Mouse (Mus musculus) heart, adult 2 months (tissue): ENCODE measurements around the gene Klk6. TPM values are rescaled to one million over a fixed set of nuclear protein-coding genes. Genes with fewer than 3 reads are reported as not detected.
A peak's percentile ranks its signal among the peaks of the same experiment; 100 is the strongest.

Source experiments
- DNase-seq, 2 experiments: peaks; one replicate each; pipeline ENCODE4 v3.0.0; 2021
- H3K27ac ChIP-seq: fragments of 200-600 bp; 2 replicates; pipeline ENCODE4 v1.8.1; 2022
- H3K27me3 ChIP-seq: fragments of 200-500 bp; 2 replicates; pipeline ENCODE4 v1.6.1; 2012; ENCODE audit warnings: mild to moderate bottlenecking, low read length, inconsistent platforms, mixed read lengths; ENCODE audit not compliant: control insufficient read depth, insufficient read depth
- H3K36me3 ChIP-seq: fragments of 200-500 bp; 2 replicates; pipeline ENCODE4 v1.6.1; 2012; ENCODE audit warnings: low read length, inconsistent platforms; ENCODE audit not compliant: control insufficient read depth, insufficient read depth
- H3K4me1 ChIP-seq: fragments of 200-500 bp; 2 replicates; pipeline ENCODE4 v1.6.1; 2011; ENCODE audit warnings: low read length; ENCODE audit not compliant: control insufficient read depth, insufficient read depth
- H3K4me3 ChIP-seq: fragments of 200-600 bp; 2 replicates; pipeline ENCODE4 v1.8.1; 2022
- H3K79me2 ChIP-seq: fragments of 200-500 bp; replicated peaks from 2 replicates; pipeline ENCODE4 v1.6.1; 2012; ENCODE audit warnings: mild to moderate bottlenecking, inconsistent platforms, low read length, moderate library complexity, mixed read lengths; ENCODE audit not compliant: control insufficient read depth, insufficient read depth
- H3K9ac ChIP-seq: fragments of 200-500 bp; 2 replicates; pipeline ENCODE4 v1.6.1; 2012; ENCODE audit warnings: low read depth, mild to moderate bottlenecking, control low read depth, inconsistent platforms, low read length, mixed read lengths
- CTCF ChIP-seq: fragments of 200-600 bp; IDR thresholded peaks from 2 replicates; pipeline ENCODE4 v1.8.1; 2022; ENCODE audit warnings: antibody characterized with exemption, mild to moderate bottlenecking, moderate library complexity
- EP300 ChIP-seq: fragments of 200-500 bp; IDR thresholded peaks from 2 replicates; pipeline ENCODE4 v1.6.1; 2011; ENCODE audit warnings: low read depth, low read length, control low read depth; ENCODE audit not compliant: insufficient read depth
- POLR2A ChIP-seq: fragments of 200-500 bp; IDR thresholded peaks from 2 replicates; pipeline ENCODE4 v1.6.1; 2011; ENCODE audit warnings: mild to moderate bottlenecking, low read depth, low read length, control low read depth; ENCODE audit not compliant: insufficient read depth
- WGBS: fragments of 180-500 bp; shearing (Covaris S2); methylation state at CpG from one replicate; pipeline ENCODE4 v1.1.7; 2018; 5-methylcytosine and 5-hydroxymethylcytosine counted together
- intact Hi-C: fragments of 180-260 bp; cut with DNase I; formaldehyde crosslinking; loops from one replicate; pipeline ENCODE4 v1.15.1; 2025
- polyA plus RNA-seq: library from polyadenylated mRNA; depleted of rRNA; stranded (reverse); fragments of >200 nt; gene quantifications from 2 replicates; pipeline ENCODE4 v1.2.3, GENCODE M21; 2012
- total RNA-seq, 2 experiments: library from RNA; stranded (reverse); gene quantifications; 2 replicates each; pipeline ENCODE4 v1.2.3; 2021

The Klk6 gene
- total and polyA plus RNA-seq, 3 experiments = not detected

- no peak overlapping the region for H3K4me3 ChIP-seq
- intact Hi-C loops = loop anchor here (10.0 kb wide), 1 partner anchor 214 kb away; the partner anchor contains the start of gene Zfp719
- no peaks in the 10 kb centered on the region for H3K36me3 ChIP-seq
- no peak overlapping the region for H3K9ac ChIP-seq
- TF ChIP-seq EP300 = no peak
- peak; percentile 52 for TF ChIP-seq CTCF
- H3K27me3 ChIP-seq = no peaks in the 10 kb centered on the region
- no peak for DNase-seq
- H3K79me2 ChIP-seq = no peaks in the 10 kb centered on the region
- H3K27ac ChIP-seq = no peak overlapping the region
- H3K4me1 ChIP-seq = no peaks in the 10 kb centered on the region
- 65% methylated on average over 2 of the region's 2 CpGs for WGBS
Observed at GRCm38 (mm10) chr7:43789295-43789694, 35.0 kb upstream of the Klk6 start.

DNA sequence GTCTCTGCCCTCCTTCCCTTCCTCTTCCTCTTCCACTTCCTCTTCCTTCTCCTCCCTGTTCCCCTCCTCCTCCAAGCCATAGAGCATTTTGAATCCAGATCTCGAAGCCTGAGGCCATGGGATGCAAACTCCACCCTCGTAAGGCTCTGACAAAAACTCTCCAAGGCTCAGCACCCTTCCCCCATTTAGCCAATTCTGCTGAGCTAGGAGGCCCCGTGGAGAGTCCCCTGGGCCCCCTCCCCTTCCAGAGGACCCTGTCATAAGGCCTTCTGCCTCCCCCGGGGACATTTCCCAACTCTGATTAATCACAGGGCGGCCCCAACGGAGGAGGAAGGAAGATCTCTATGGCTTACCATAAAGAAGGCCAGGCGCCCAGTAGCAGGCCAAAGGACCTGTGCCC lies 32.7 kb upstream of the Klk6 start, which contains the start of gene Klk9:
TSS of gene Klk9 (plus strand) at position 301 of the 400 bp plus-strand sequence.
- no peak within 1 kb of the TSS for H3K4me3 ChIP-seq
- no peak within 1 kb of the TSS for H3K9ac ChIP-seq
- H3K27me3 ChIP-seq = no peaks in the 10 kb centered on the region
- H3K79me2 ChIP-seq = no peaks in the 10 kb centered on the region
- no peaks in the 10 kb centered on the region for H3K4me1 ChIP-seq
- intact Hi-C loops = no loop called here
- DNase-seq = no peak
- no peak within 1 kb of the TSS for H3K27ac ChIP-seq
- WGBS = 69% methylated on average over 7 of the region's 7 CpGs
- TF ChIP-seq POLR2A (no peak), EP300 (no peak), CTCF (no peak)
- no peaks in the 10 kb centered on the region for H3K36me3 ChIP-seq

- TF ChIP-seq POLR2A = no peak
- TF ChIP-seq EP300 = no peak
- no peak for TF ChIP-seq CTCF
- whole genome bisulfite sequencing = 8% methylated on average over 7 of the region's 8 CpGs
- H3K4me3 ChIP-seq = peak overlapping the region; percentile 54
- H3K79me2 ChIP-seq = no peaks in the 10 kb centered on the region
- no peak for DNase-seq
- H3K9ac ChIP-seq = no peak overlapping the region
- no peaks in the 10 kb centered on the region for H3K36me3 ChIP-seq
- no peak overlapping the region for H3K27ac ChIP-seq
- intact Hi-C loops = no loop called here
- no peaks in the 10 kb centered on the region for H3K27me3 ChIP-seq
- no peaks in the 10 kb centered on the region; the same call in 1 of the 2 replicates for H3K4me1 ChIP-seq
Observed at GRCm38 (mm10) chr7:43796355-43796754, 27.9 kb upstream of the Klk6 start.

DNA sequence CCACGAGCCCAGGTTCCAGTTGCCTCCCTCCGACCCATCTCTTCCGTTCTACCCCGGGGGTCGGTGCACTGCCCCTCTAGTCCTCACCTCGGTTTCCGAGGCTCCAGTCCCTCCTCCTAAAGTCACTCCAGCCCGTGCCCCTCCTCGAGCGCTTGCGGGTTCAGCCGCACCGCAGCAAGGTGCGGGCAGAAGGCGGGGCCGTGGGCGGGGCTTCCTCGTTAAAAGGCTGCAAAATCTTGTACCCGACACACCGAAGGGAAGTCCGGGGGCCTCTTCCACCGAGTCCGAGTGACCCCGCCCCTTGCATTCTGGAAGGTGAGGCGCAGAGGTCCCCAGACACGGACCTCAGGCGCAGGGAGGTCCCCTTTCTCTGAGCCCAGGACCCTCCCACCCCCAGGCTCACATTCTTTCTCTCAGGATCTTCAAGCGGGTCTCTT lies 26.9 kb upstream of the Klk6 start, which contains the start of gene Klk8:
TSS of gene Klk8 (plus strand) at position 245 of the 437 bp plus-strand sequence.
- peak within 1 kb of the TSS; percentile 65 for H3K27ac ChIP-seq

GRCm38 (mm10) chr7:43797844-43798462 lies 26.3 kb upstream of the Klk6 start:
- peak; percentile 43 to 45 for DNase-seq
- H3K4me3 ChIP-seq = peak overlapping the region; percentile 54
- 31% methylated on average over 13 of the region's 13 CpGs for WGBS
- TF ChIP-seq POLR2A (peak; percentile 57; the same call in 1 of the 2 replicates), CTCF (no peak)
- peak overlapping the region; percentile 65 for H3K27ac ChIP-seq
- no peaks in the 10 kb centered on the region for H3K36me3 ChIP-seq
- no peaks in the 10 kb centered on the region for H3K79me2 ChIP-seq
- H3K4me1 ChIP-seq = no peaks in the 10 kb centered on the region; the same call in 1 of the 2 replicates
- intact Hi-C loops = loop anchor here (2.0 kb wide), 1 partner anchor 17 kb away; no protein-coding TSS in a partner anchor
- no peaks in the 10 kb centered on the region for H3K27me3 ChIP-seq
- peak overlapping the region; percentile 40 for H3K9ac ChIP-seq

More for the DNA sequence above, 26.9 kb upstream of the Klk6 start, which contains the start of gene Klk8:
- Histone ChIP-seq H3K36me3 (no peaks in the 10 kb centered on the region), H3K27me3 (no peaks in the 10 kb centered on the region), H3K79me2 (no peaks in the 10 kb centered on the region), H3K4me1 (no peaks in the 10 kb centered on the region; the same call in 1 of the 2 replicates), H3K4me3 (peak within 1 kb of the TSS; percentile 54), H3K9ac (peak within 1 kb of the TSS; percentile 45)
- no peak for TF ChIP-seq EP300
- TF ChIP-seq CTCF = no peak
- TF ChIP-seq POLR2A = no peak
- intact Hi-C loops = no loop called here
- WGBS = 2% methylated on average over 28 of the region's 28 CpGs
- DNase-seq = peak; percentile 51 to 59

DNA sequence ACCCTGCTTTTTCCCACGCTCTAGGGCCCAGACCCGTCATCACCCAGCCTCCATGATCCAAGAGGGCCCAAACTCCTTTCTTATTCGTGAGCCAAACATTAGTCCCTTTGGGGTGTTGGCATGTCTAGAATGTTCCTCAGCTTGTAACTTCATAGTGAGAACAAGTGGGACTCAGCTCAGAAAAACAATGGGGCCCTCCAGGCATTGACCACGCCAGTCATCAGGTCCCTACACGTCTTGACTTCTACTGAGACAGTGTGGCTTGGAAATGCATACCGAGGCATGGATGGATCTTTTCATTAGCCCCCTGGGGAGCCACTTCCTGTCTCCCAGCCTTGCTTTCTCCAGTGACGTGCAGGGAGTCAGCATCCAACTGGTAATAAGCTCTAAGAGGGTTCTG lies 24.4 kb upstream of the Klk6 start:
- Histone ChIP-seq H3K9ac (no peak overlapping the region), H3K4me1 (no peaks in the 10 kb centered on the region; the same call in 1 of the 2 replicates), H3K4me3 (no peak overlapping the region), H3K27ac (no peak overlapping the region), H3K27me3 (no peaks in the 10 kb centered on the region), H3K79me2 (no peaks in the 10 kb centered on the region), H3K36me3 (no peaks in the 10 kb centered on the region)
- DNase-seq = no peak
- WGBS = 63% methylated on average over 7 of the region's 7 CpGs
- intact Hi-C loops = loop anchor here (2.0 kb wide), 1 partner anchor 15 kb away; no protein-coding TSS in a partner anchor
- no peak for TF ChIP-seq CTCF
- TF ChIP-seq POLR2A = no peak
- TF ChIP-seq EP300 = no peak
